Mouse (Mus musculus): Measurements from ENCODE around the gene Gdpd1. TPM values are rescaled to one million over a fixed set of nuclear protein-coding genes. Genes with fewer than 3 reads are reported as not detected.

The Gdpd1 gene
- polyA plus RNA-seq, 1 experiment from 2014 or later: 21.7 TPM

DNA sequence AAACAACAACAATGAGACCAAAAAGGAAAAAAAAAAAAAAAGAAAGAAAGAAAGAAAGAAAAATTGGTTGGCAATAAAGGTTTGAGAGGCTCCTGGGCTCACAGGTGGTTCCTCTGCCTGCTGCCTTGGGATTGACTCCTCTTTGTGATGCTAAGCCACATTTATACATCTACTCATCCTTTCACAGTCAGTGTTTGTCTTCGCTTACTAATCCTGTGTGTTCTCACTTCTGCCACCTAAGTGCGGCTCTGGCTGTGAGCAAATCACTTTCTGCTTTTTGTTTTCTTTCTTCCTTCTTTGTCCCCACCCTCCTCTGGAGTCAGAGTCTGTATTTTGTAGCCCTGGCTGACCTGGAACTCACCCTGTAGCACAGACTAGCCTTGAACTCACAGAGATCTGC, 77.6 kb downstream of the Gdpd1 start:
- no peaks in the 10 kb centered on the region for H3K36me3 ChIP-seq
- H3K4me1 ChIP-seq: peaks cover 22% of the 10 kb centered on the region
- ATAC-seq (ENCODE audit: insufficient number of reproducible peaks, low FRiP score, low TSS enrichment, low read depth): no peak
- no peaks in the 10 kb centered on the region for H3K9me3 ChIP-seq
- H3K4me3 ChIP-seq: no peak overlapping the region
- H3K27me3 ChIP-seq: no peaks in the 10 kb centered on the region
- no peak overlapping the region for H3K9ac ChIP-seq
- WGBS: 71% methylated on average over 2 of the region's 2 CpGs
- no peak overlapping the region for H3K27ac ChIP-seq
- no peak overlapping the region for H3K4me2 ChIP-seq

DNA sequence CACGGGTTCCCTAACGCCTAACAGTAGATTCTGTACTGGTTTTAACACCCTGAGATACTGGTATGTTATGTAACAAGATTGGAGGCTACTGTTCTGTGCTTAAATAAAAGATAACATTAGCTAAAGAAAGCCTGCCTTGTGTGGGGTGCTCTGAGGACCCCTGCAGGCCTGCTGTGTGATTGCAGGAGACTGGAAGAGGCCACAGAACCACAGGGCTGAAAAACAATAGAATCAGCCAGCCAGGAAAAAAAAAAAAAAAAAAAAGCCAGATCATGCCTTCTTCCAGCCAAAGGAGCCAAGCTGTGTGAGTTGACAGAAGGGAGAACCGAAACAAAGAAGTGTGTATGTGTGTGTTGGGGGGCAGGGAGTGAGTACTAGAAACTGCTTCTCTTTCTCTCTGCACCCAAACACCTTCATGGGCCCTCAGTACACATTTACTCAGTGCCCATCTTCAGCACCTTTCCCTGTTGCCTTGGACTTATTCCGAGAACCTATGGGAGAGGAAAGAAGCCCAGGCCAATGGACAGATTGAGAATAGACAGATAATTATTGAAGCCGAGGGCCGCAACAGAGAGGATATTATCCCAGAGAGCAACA, 78.1 kb downstream of the Gdpd1 start:
- H3K9me3 ChIP-seq: no peaks in the 10 kb centered on the region
- H3K4me2 ChIP-seq: no peak overlapping the region
- peaks cover 24% of the 10 kb centered on the region for H3K4me1 ChIP-seq
- 47% methylated on average over 6 of the region's 6 CpGs for WGBS
- no peak overlapping the region for H3K27ac ChIP-seq
- no peak for ATAC-seq (ENCODE audit: insufficient number of reproducible peaks, low FRiP score, low TSS enrichment, low read depth)
- no peaks in the 10 kb centered on the region for H3K36me3 ChIP-seq
- no peak overlapping the region for H3K9ac ChIP-seq
- H3K4me3 ChIP-seq: no peak overlapping the region
- no peaks in the 10 kb centered on the region for H3K27me3 ChIP-seq

DNA sequence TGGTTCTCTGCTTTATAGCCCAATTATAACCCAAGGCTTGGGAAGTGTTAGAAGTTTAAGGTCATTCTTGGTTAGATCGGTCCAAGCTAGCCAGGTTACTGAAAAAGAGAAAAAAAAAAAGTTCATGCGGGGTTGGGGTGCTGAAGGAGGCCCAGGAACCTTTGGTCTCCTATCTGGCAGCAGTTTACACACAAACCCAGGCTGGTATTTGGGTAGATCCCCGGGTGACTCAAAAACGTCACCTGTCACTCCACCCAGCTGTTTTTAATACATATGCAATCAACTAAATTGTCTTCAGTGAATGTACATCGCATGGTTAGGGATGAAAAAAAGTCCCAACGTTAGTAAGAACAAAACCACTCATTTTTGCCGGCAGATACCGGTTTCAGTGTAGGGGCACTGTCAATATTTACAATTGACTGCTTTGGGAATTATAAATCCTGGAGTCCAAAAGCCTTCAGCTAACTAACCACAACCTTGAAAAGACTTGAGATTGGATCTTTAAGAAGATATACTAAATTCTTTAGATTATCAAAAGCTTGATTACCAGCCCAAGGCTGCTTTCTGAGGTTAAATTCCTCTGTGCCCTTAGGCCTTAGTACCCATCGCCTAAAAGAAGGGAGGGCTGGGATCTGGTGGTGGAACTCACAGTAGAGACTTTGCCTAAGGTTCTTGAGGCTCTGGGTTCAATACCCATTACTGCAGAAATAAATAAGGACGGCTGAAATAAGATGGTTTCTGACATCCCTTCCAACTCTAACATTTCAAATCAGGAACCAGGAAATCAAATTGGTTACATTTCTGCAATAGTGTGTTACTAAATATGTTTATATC, 78.9 kb downstream of the Gdpd1 start:
- no peak overlapping the region for H3K27ac ChIP-seq
- 38% methylated on average over 10 of the region's 10 CpGs for WGBS
- no peak overlapping the region for H3K9ac ChIP-seq
- H3K4me3 ChIP-seq: no peak overlapping the region
- no peaks in the 10 kb centered on the region for H3K36me3 ChIP-seq
- no peak for ATAC-seq (ENCODE audit: insufficient number of reproducible peaks, low FRiP score, low TSS enrichment, low read depth)
- no peaks in the 10 kb centered on the region for H3K9me3 ChIP-seq
- H3K27me3 ChIP-seq: no peaks in the 10 kb centered on the region
- H3K4me1 ChIP-seq: peaks cover 30% of the 10 kb centered on the region
- H3K4me2 ChIP-seq: no peak overlapping the region

DNA sequence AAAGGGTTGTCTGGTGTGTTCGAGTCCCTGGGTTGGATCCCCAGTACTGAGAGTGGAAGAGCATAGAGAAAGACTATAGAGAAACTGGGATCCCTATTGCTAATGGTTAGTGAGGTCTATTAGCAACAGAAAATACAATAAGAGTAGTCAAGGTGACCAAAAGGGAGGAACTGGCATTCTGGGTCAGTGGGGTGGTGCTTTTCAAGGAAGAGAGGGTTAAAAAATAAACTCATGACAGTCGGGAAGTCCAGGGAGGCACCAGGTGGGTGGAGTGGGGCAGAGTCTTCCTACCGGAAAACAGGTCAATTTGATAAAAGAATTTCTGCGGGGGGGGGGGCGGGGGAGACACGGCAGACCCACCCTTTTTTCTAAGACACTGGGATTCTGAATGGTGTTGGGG, 79.5 kb downstream of the Gdpd1 start:
- Histone ChIP-seq H3K4me2 (peak overlapping the region; percentile 88), H3K4me3 (peak overlapping the region; percentile 98), H3K27ac (peak overlapping the region; percentile 92), H3K4me1 (peaks cover 30% of the 10 kb centered on the region), H3K27me3 (no peaks in the 10 kb centered on the region), H3K9ac (no peak overlapping the region), H3K36me3 (no peaks in the 10 kb centered on the region), H3K9me3 (no peaks in the 10 kb centered on the region)
- no peak for ATAC-seq (ENCODE audit: insufficient number of reproducible peaks, low FRiP score, low TSS enrichment, low read depth)
- WGBS: 19% methylated on average over 6 of the region's 6 CpGs

DNA sequence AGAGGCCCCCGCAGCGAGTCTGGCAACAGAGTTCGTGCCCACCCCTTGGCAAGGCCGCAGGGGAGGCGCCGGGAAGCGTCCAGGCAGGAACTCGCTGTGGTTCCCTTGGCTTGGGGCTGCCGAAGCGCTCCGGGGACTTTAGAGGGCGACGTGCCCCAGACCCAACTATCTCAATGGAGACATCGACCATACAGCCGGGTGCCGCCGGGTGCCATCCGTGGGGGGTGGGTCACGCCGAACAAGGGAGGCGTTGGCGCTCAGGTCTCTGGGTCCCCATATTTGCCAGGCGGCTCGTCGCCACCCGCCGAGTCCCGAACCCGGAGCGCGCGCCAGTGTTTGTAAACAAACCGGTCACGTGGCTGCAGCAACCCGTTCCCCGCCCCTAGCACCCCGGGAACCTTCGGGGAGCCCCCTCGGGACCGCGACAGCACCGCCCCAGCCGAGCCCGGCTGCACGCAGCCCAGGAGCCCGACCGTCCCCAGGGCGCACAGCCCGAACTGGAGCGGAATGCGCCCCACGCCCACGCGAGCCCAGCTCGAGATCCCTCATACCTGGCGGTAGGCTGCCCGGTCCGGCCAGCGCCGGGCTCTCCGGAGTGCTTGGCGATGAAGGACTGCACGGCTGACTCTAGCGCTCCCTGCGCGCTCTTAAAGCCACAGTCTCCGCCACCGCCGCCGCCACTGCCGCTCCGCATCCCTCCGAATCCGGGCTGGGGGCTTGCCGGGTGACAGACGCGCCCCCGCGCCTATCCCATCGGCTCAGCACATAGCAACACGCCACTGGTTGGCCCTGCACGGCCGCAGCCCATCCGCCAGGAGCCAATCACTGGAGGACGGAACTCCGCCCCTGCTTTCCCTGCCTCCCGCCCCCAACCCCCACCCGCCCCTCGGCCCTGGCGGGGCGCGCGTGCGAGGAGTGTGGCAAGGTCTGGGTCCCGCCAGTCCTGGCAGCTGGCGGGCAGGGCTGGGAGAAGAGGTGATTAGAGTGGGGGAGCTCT, 80.5 kb downstream of the Gdpd1 start, which contains the start of gene Ypel2:
Ypel2 (minus strand) TSS at position 667 of the 997 bp plus-strand sequence.
- WGBS: under 1% methylated on average over 96 of the region's 96 CpGs
- Histone ChIP-seq H3K4me2 (peak within 1 kb of the TSS; percentile 88), H3K4me1 (peaks cover 30% of the 10 kb centered on the region), H3K27ac (peak within 1 kb of the TSS; percentile 92), H3K27me3 (no peaks in the 10 kb centered on the region), H3K36me3 (no peaks in the 10 kb centered on the region), H3K9me3 (no peaks in the 10 kb centered on the region), H3K9ac (peak within 1 kb of the TSS; percentile 81), H3K4me3 (peak within 1 kb of the TSS; percentile 98)
- peak; percentile 99 for ATAC-seq (ENCODE audit: insufficient number of reproducible peaks, low FRiP score, low TSS enrichment, low read depth)

DNA sequence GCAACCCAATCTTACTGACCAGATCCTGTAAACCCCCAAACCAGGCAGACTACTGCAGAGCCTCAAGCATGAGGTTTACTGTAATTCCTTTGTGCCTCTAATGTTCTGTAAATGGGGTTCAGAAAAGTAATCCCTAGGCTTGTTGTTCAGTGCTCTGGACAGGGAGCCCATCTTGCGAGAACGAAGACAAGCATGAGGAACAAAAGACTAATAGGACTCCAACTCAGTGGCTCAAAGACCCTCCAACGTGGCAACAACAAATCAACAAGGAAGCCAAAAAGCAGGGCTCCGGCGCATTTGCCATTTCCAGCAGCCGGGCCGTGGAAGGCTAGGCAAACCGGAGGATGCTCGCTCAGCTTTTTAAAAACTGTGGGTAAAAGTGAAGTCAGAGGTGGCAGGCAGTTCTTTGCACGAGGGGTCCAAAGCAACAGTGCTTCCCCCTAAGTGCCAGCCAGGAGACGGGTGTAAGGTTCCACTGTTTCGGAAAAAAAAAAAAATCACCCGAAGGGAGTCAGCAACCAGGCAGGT, 81.3 kb downstream of the Gdpd1 start:
- under 1% methylated on average over 13 of the region's 13 CpGs for WGBS
- Histone ChIP-seq H3K4me3 (peak overlapping the region; percentile 98), H3K9ac (peak overlapping the region; percentile 81), H3K4me2 (peak overlapping the region; percentile 88), H3K9me3 (no peaks in the 10 kb centered on the region), H3K36me3 (no peaks in the 10 kb centered on the region), H3K4me1 (peaks cover 30% of the 10 kb centered on the region), H3K27ac (peak overlapping the region; percentile 92), H3K27me3 (no peaks in the 10 kb centered on the region)
- ATAC-seq (ENCODE audit: insufficient number of reproducible peaks, low FRiP score, low TSS enrichment, low read depth): no peak

DNA sequence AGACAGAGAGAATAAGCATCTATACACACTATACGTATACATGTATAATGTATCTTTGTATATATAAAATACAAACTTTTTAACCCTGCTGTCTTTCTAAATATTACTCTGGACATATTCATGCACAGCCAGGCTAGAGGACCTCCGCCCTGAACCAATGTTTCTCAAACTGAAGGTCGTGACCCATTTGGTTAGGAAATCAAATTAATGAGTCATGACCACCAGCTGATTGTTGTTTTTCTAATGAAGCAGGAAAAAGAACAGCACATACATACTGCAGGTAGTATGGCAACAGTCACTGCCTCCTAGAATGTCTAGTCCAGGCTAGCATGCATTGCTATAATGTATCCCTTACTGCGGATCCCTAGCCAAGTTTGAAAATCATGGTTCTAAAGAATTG, 82.6 kb downstream of the Gdpd1 start:
- no peak for ATAC-seq (ENCODE audit: insufficient number of reproducible peaks, low FRiP score, low TSS enrichment, low read depth)
- Histone ChIP-seq H3K9ac (no peak overlapping the region), H3K27ac (no peak overlapping the region), H3K9me3 (no peaks in the 10 kb centered on the region), H3K36me3 (no peaks in the 10 kb centered on the region), H3K4me2 (peak overlapping the region; percentile 88; the same call in 1 of the 2 replicates), H3K27me3 (no peaks in the 10 kb centered on the region), H3K4me1 (peaks cover 30% of the 10 kb centered on the region), H3K4me3 (no peak overlapping the region)
- WGBS: 91% methylated on average over 4 of the region's 4 CpGs

DNA sequence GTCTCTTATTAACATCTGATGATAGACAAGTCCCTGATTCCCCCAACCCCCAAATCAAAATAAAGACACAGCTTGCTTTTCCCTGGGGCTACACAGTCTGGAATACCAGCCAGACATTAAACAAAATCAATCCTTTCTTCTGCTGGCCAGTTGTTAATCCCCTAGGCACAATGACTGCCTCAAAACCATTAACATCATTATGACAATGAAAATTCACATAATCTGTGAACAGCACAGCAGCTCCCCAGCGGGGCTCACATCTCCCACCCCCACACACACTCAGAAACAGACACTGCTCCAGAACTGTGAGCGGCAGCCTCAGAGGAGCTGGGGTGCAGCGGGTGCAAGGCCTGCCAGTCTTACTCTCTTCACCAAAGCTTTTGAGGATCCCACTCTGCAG, 83.6 kb downstream of the Gdpd1 start:
- WGBS: 53% methylated on average over 3 of the region's 3 CpGs

DNA sequence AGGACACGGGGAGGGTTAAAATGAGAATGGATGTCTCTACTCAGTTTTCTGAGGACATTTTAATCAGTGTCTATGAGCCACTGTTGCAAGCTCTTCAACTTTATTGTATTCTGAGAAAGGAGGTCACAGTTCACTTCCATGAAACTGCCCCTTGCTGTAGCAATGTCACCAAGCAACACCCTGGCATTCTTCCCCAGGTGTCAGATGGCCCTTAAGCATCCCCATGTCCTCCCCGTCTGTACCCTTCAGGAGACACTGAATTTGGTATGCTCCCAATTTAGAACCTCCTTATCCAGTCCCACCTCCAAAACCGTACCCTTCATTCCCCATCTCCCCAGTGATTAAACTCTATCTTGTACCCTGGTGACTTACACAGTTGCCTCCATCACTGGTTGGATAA, 88.9 kb downstream of the Gdpd1 start:
- no peak overlapping the region for H3K4me3 ChIP-seq
- WGBS: 71% methylated on average over 3 of the region's 3 CpGs
- peaks cover 16% of the 10 kb centered on the region for H3K4me1 ChIP-seq
- no peaks in the 10 kb centered on the region for H3K36me3 ChIP-seq
- H3K4me2 ChIP-seq: no peak overlapping the region
- no peaks in the 10 kb centered on the region for H3K27me3 ChIP-seq
- no peak overlapping the region for H3K9ac ChIP-seq
- ATAC-seq (ENCODE audit: insufficient number of reproducible peaks, low FRiP score, low TSS enrichment, low read depth): no peak
- H3K27ac ChIP-seq: no peak overlapping the region
- H3K9me3 ChIP-seq: no peaks in the 10 kb centered on the region

More for the DNA sequence above, 83.6 kb downstream of the Gdpd1 start:
- peaks cover 30% of the 10 kb centered on the region for H3K4me1 ChIP-seq
- H3K27ac ChIP-seq: 0 out of 2 replicates have a peak overlapping the region, but pooled peaks have one; percentile 4
- no peak for ATAC-seq (ENCODE audit: insufficient number of reproducible peaks, low FRiP score, low TSS enrichment, low read depth)
- no peaks in the 10 kb centered on the region for H3K36me3 ChIP-seq
- H3K9me3 ChIP-seq: no peaks in the 10 kb centered on the region
- no peak overlapping the region for H3K9ac ChIP-seq
- H3K27me3 ChIP-seq: no peaks in the 10 kb centered on the region
- H3K4me2 ChIP-seq: no peak overlapping the region
- no peak overlapping the region for H3K4me3 ChIP-seq
